Mouse (Mus musculus) activated CD4-positive, CD25-positive, alpha-beta regulatory T cell, adult 4 months (primary cell): ENCODE results near the gene Tmc3. TPM values are rescaled to one million over a fixed set of nuclear protein-coding genes. Genes with fewer than 3 reads are reported as not detected.

Experiments used
- ATAC-seq: one replicate; pipeline ENCODE4 v1.8.0; 2017
- polyA plus RNA-seq, 2 experiments: library from polyadenylated mRNA; unstranded; fragments of 100-300 nt; shearing (Covaris generic); gene quantifications; one replicate each; pipeline ENCODE4 v1.2.1; 2017

The Tmc3 gene
- polyA plus RNA-seq, 2 experiments from 2014 or later: 0.46 to 0.97 TPM

DNA sequence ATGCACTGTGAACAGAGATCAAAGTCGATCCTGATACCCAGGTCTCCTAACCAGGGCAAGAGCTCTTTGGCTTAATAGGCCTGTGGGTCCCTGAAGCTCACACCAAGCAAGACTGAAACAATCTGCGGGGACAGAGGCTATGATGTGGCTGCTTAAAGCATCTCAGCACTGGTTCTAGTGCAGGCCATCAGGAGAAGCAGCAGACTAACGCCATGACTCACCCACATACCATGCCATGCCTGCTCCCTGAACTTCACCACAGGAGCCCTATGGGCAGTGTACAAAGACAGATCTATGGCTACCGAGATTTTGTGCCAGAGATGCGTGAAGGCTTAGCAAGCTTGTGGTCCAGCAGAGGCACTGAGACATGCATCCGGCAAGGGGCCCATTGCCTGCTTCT lies 86.8 kb downstream of the Tmc3 start:
- ATAC-seq: no peak

Other genes starting within 250 kb of the Tmc3 start
- 10 to 100 TPM; 28.6 to 36.1 TPM for gene Stard5, start 47.0 kb downstream of the Tmc3 start, polyA plus RNA-seq
- gene Il16, start 160.8 kb downstream of the Tmc3 start, polyA plus RNA-seq: 100 to 1,000 TPM; 257 to 297 TPM
- gene Cfap161, start 210.0 kb downstream of the Tmc3 start, polyA plus RNA-seq: not detected